Mouse (Mus musculus): ENCODE results near the gene Rbms3. TPM values are rescaled to one million over a fixed set of nuclear protein-coding genes. Genes with fewer than 3 reads are reported as not detected.

Rbms3 gene
- total RNA-seq, 1 experiment from 2014 or later = not detected

- no peak for ATAC-seq (replicated peaks in 1 of 2; ENCODE audit: insufficient read depth in 1 of 2, low FRiP score in 2 of 2, low TSS enrichment in 1 of 2, low read depth in 1 of 2, poor library complexity in 2 of 2, severe bottlenecking in 2 of 2)
These were observed 609.5 kb downstream of the Rbms3 start for GRCm38 (mm10) chr9:117020216-117020615.

DNA sequence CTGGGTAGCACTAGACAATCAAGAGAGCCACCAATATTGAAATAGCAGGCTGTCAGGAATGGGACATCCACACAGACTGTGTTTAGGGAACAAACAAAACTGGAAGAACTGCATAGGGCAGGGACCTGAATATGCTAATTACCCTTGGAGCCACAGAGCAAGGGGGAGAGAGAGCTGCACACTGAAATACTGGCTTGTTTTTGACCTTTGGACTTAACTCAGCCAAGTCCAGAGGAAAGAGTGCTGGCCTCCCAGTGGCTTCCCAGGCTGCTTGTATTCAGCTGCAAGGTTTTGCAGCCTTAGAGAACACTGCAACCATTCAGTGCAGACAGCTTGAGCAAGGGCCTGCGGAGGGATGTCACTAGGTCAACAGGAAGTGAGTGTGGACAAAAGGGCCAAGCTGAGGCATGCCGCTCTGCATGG, 611.0 kb downstream of the Rbms3 start:
- ATAC-seq (replicated peaks in 1 of 2; ENCODE audit: insufficient read depth in 1 of 2, low FRiP score in 2 of 2, low TSS enrichment in 1 of 2, low read depth in 1 of 2, poor library complexity in 2 of 2, severe bottlenecking in 2 of 2) = no peak

DNA sequence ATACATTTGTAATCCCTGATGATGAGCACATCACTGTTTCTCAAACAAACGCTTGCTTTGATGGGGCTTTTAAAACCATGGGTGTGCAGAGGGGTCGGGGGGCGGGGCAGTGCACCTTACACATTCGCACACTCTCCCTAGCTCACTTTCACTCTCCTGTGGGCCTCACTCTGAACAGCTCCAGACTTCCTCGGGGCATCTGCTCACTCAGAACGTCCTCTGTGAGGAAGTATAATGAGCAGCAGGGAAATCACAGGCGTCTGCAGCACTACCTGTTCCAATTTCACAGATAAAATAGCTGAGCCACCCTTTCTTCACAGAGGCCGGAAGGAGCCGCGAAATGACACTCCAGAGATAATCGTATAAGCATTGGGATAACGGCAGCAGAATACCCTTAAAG, 611.4 kb downstream of the Rbms3 start:
- ATAC-seq (replicated peaks in 1 of 2; ENCODE audit: insufficient read depth in 1 of 2, low FRiP score in 2 of 2, low TSS enrichment in 1 of 2, low read depth in 1 of 2, poor library complexity in 2 of 2, severe bottlenecking in 2 of 2) = no peak

GRCm38 (mm10) chr9:117016605-117017319, 613.0 kb downstream of the Rbms3 start:
- 0 out of 4 replicates have a peak, but pooled peaks of 1 of the 2 experiments have one; percentile 29 for ATAC-seq (replicated peaks in 1 of 2; ENCODE audit: insufficient read depth in 1 of 2, low FRiP score in 2 of 2, low TSS enrichment in 1 of 2, low read depth in 1 of 2, poor library complexity in 2 of 2, severe bottlenecking in 2 of 2)

- no peak for ATAC-seq (replicated peaks in 1 of 2; ENCODE audit: insufficient read depth in 1 of 2, low FRiP score in 2 of 2, low TSS enrichment in 1 of 2, low read depth in 1 of 2, poor library complexity in 2 of 2, severe bottlenecking in 2 of 2)
These were observed 616.3 kb downstream of the Rbms3 start for GRCm38 (mm10) chr9:117013386-117013785.

DNA sequence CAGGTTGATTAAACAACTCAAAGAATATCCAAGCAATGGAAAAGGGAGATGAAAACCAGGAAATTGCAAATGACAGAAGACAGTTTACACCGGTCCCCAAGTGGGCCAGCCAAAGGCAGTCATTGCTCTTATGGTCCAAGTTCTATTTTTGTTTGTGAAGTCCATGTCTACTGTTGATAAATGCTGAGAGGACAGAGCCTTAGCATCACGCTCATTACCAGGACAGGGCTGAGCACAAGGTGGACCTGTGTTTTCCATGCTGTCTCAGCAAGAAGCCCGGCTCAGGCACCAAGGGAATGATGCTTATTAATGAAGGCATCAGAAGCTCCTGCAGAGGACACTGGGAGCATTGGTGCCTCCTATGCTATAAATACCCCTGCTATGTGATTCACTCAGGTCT, 618.9 kb downstream of the Rbms3 start:
- no peak for ATAC-seq (replicated peaks in 1 of 2; ENCODE audit: insufficient read depth in 1 of 2, low FRiP score in 2 of 2, low TSS enrichment in 1 of 2, low read depth in 1 of 2, poor library complexity in 2 of 2, severe bottlenecking in 2 of 2)

- no peak for ATAC-seq (replicated peaks in 1 of 2; ENCODE audit: insufficient read depth in 1 of 2, low FRiP score in 2 of 2, low TSS enrichment in 1 of 2, low read depth in 1 of 2, poor library complexity in 2 of 2, severe bottlenecking in 2 of 2)
These were observed 621.5 kb downstream of the Rbms3 start for GRCm38 (mm10) chr9:117008194-117008593.

GRCm38 (mm10) chr9:117002083-117002482, 627.6 kb downstream of the Rbms3 start:
- ATAC-seq (replicated peaks in 1 of 2; ENCODE audit: insufficient read depth in 1 of 2, low FRiP score in 2 of 2, low TSS enrichment in 1 of 2, low read depth in 1 of 2, poor library complexity in 2 of 2, severe bottlenecking in 2 of 2) = no peak

- no peak for ATAC-seq (replicated peaks in 1 of 2; ENCODE audit: insufficient read depth in 1 of 2, low FRiP score in 2 of 2, low TSS enrichment in 1 of 2, low read depth in 1 of 2, poor library complexity in 2 of 2, severe bottlenecking in 2 of 2)
These were observed 630.5 kb downstream of the Rbms3 start for GRCm38 (mm10) chr9:116999186-116999585.

DNA sequence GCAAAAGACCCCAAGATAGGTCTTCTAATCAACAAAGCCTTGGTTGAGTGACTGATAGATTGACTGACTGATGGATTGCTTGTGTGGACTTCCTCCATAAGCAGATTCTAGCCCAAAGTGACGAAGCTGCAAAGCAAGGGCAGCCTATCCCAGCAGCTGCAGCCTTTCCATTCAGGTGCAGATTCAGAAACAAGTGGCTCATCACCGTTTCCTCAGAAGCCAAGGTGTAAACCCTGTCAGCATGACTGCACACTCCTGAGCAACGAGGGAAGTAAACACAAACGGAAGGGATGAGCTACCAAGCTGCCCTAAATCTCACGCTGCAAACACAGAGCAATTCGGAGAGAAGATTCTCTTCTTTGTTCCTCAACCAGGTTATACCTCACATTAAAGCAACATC, 639.4 kb downstream of the Rbms3 start:
- no peak for ATAC-seq (replicated peaks in 1 of 2; ENCODE audit: insufficient read depth in 1 of 2, low FRiP score in 2 of 2, low TSS enrichment in 1 of 2, low read depth in 1 of 2, poor library complexity in 2 of 2, severe bottlenecking in 2 of 2)

DNA sequence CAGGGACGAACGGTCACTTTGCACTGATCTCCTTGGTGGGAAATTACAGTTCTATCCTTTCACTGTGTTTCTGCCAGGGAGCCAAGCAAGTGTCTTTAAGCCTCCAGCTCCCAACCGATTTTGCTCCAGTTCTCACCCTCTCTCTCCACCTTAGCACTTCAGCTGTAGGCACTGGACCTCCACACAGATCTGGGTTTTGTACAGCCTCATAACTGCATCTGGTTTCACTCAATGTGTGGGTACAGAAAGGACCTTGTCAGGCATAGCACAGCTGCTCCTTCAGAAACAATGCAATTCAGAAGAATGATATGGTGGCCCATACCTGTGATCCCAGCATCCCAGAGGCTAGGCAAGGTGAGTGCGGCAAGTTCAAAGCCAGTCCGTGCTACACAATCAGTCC, 648.9 kb downstream of the Rbms3 start:
- no peak for ATAC-seq (replicated peaks in 1 of 2; ENCODE audit: insufficient read depth in 1 of 2, low FRiP score in 2 of 2, low TSS enrichment in 1 of 2, low read depth in 1 of 2, poor library complexity in 2 of 2, severe bottlenecking in 2 of 2)

DNA sequence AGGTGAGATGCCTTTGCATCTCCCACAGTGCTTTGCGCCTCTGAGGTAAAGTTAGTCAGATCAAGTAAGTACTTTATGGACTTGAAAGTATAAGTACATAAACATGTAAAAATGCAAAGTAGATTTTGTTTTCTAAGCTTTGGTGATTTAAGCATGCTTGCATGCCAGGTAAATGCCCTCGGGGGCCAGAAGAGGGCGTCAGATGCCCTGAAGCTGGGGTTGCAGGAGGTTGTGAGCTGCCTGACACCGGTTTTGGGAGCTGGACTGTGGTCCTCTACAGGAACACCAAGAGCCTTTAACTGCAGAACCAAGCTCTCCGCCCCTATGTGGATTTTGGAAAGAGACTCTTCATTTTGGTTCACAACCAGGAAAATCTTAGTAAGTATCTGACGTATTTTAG, 652.3 kb downstream of the Rbms3 start:
- no peak for ATAC-seq (replicated peaks in 1 of 2; ENCODE audit: insufficient read depth in 1 of 2, low FRiP score in 2 of 2, low TSS enrichment in 1 of 2, low read depth in 1 of 2, poor library complexity in 2 of 2, severe bottlenecking in 2 of 2)

- ATAC-seq (replicated peaks in 1 of 2; ENCODE audit: insufficient read depth in 1 of 2, low FRiP score in 2 of 2, low TSS enrichment in 1 of 2, low read depth in 1 of 2, poor library complexity in 2 of 2, severe bottlenecking in 2 of 2) = no peak
These were observed 652.9 kb downstream of the Rbms3 start for GRCm38 (mm10) chr9:116976575-116977408.

GRCm38 (mm10) chr9:116975269-116975668, 654.4 kb downstream of the Rbms3 start:
- ATAC-seq (replicated peaks in 1 of 2; ENCODE audit: insufficient read depth in 1 of 2, low FRiP score in 2 of 2, low TSS enrichment in 1 of 2, low read depth in 1 of 2, poor library complexity in 2 of 2, severe bottlenecking in 2 of 2) = no peak

- ATAC-seq (replicated peaks in 1 of 2; ENCODE audit: insufficient read depth in 1 of 2, low FRiP score in 2 of 2, low TSS enrichment in 1 of 2, low read depth in 1 of 2, poor library complexity in 2 of 2, severe bottlenecking in 2 of 2) = no peak
These were observed 655.6 kb downstream of the Rbms3 start for GRCm38 (mm10) chr9:116974134-116974533.

GRCm38 (mm10) chr9:116973594-116973993, 656.1 kb downstream of the Rbms3 start:
- ATAC-seq (replicated peaks in 1 of 2; ENCODE audit: insufficient read depth in 1 of 2, low FRiP score in 2 of 2, low TSS enrichment in 1 of 2, low read depth in 1 of 2, poor library complexity in 2 of 2, severe bottlenecking in 2 of 2) = peak in 1 of 2 experiments; percentile 62; a peak in 2 of 4 replicates

DNA sequence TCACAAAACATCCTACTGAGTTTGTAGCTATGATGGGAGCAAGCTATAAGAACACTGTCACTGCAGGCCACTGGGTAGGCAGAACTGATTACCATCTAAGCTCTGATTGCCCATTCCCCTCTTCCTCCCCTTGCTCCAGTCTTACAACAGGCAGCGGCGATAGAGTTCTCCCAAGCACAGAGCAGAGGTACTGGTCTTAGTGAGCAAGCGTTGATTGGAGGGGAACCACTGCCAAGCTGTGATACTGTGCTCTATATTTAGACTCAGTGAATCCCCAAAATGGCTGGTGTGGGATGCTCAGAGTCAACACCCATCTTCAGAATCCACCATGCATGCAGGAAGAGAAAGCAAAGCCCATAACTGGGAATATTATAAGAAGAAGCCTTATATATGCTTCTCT, 662.4 kb downstream of the Rbms3 start:
- no peak for ATAC-seq (replicated peaks in 1 of 2; ENCODE audit: insufficient read depth in 1 of 2, low FRiP score in 2 of 2, low TSS enrichment in 1 of 2, low read depth in 1 of 2, poor library complexity in 2 of 2, severe bottlenecking in 2 of 2)

DNA sequence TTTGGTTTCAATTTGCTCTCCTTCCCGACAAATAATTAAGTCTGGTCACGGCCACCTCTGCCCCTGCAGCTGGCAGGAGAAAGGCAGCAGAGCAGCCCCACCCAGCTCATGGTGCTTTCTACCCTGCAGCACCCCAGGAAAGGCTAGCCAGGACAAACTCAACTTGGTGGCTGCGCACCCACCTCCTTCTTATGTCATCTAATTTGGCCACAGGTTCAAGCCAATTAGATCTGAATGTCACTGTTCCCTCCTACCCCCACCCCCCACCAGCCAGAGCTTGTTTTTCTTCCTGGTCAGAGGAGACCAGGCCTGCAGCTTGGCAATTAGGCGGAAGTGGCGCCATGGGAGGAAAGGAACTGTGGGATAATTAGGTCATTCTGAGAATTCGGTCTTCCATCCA, 664.0 kb downstream of the Rbms3 start:
- ATAC-seq (replicated peaks in 1 of 2; ENCODE audit: insufficient read depth in 1 of 2, low FRiP score in 2 of 2, low TSS enrichment in 1 of 2, low read depth in 1 of 2, poor library complexity in 2 of 2, severe bottlenecking in 2 of 2) = no peak

Measured in hematopoietic stem cell, adult 5-6 weeks (primary cell).